Mouse (Mus musculus) cerebellum, adult (tissue): Measurements from ENCODE around the gene Thegl.

Experiments
- ATAC-seq: cut with Nextera tagmentation; 2 replicates; pipeline ENCODE4 v1.9.2; 2017; ENCODE audit warnings: mild to moderate bottlenecking, moderate library complexity, mixed read lengths; ENCODE audit not compliant: insufficient number of reproducible peaks, low FRiP score, low TSS enrichment

Gene Thegl

GRCm38 (mm10) chr5:77039391-77039790 lies 23.6 kb downstream of the Thegl start:
- ATAC-seq = no peak

DNA sequence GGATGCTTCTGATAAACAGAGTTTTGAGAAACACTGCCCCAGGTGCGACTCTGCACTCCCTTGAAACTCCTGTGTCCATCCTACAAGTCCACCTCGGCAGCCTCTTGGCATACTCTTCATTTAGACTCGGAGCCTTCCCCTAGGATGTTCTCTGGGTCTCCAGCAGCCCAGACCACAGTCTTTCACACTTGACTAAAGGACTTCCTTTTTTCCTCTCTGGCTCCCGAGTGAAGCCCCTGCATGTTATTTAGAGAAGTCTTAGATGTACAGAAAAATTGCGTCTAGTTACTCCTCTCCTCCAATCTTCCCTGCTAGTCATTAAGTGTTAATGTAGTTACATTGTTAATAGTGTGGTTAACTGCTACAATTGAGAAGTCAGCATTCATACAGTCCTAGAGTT lies 28.5 kb downstream of the Thegl start:
- no peak for ATAC-seq

GRCm38 (mm10) chr5:77052616-77053015 lies 36.8 kb downstream of the Thegl start:
- ATAC-seq = no peak

- ATAC-seq = no peak
Measured at GRCm38 (mm10) chr5:77056881-77057440, 41.1 kb downstream of the Thegl start.

GRCm38 (mm10) chr5:77060363-77060762 lies 44.5 kb downstream of the Thegl start:
- ATAC-seq = no peak

DNA sequence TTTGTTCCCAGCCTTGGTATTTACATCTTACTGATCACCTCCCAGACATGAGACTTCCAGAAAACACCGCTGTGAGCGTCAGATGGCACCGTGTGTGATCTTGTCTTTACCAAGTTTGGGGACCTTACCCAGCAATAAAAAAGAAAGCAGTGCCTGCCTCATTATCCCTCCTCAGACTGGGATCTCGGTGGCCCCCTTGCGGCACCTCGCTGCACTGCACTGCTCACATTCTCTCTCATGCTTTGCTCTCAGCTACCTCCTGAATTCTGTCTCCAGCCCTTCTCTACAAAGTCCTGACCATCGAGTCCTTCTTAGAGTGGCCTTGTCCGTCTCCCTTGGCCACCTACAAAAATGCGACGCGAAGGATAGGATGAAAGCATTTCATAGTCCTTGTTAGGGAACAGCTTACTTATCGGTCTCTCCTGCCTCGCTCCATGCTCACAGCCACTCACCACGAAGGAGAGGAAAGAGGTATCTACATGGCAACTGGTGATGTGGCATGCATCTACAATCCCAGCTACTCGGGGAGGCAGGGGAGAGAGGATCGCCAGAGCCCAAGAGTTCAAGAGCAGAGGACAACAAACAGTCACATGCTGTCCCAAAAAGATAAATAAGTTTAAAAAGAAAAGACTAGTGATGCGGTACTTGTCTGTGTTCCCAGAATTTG lies 45.7 kb downstream of the Thegl start:
- 0 out of 2 replicates have a peak, but pooled peaks have one; percentile 37 for ATAC-seq

- ATAC-seq = no peak
Measured at GRCm38 (mm10) chr5:77067321-77067720, 51.5 kb downstream of the Thegl start.

- no peak for ATAC-seq
Measured at GRCm38 (mm10) chr5:77070987-77071386, 55.2 kb downstream of the Thegl start.

DNA sequence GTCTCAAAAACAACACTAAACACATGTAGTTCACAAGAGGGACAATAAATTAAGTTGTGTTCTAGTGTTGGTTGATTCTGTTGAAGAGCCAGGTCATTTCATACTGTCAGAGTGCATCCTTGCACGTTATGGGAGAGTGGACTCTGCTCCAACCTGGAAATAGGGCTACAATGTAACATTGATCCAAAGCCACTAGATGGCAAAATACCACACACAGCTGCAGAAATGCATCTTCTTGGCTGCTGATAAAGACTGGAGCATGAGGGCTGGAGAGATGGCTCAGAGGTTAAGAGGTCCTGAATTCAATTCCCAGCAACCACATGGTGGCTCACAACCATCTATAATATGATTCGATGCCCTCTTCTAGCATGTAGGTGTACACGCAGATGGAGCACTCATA lies 55.8 kb downstream of the Thegl start:
- ATAC-seq = no peak

GRCm38 (mm10) chr5:77073794-77074193 lies 58.0 kb downstream of the Thegl start:
- ATAC-seq = no peak

DNA sequence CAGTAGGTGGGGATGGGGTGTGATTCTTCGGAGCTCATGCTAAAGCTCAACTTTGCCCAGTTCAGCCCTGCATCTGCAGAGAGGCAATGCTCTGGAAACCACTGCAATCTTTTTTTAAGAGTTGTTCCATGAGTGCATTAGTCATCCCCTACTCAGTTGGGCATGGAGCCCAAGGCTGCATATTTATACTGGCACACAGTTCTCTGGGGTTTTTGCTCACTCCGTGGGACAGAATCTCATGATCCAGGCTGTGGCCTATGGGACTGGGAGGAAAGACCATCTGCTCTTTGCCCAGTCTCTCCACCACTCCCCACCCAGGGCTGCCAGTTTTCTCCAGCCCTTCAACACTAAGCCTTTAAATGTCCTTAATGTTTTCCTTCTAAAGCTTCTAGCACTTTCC lies 59.1 kb downstream of the Thegl start:
- ATAC-seq = no peak

GRCm38 (mm10) chr5:77075951-77076350 lies 60.1 kb downstream of the Thegl start:
- no peak for ATAC-seq

- ATAC-seq = no peak
Measured at GRCm38 (mm10) chr5:77080761-77081160, 64.9 kb downstream of the Thegl start.

- no peak for ATAC-seq
Measured at GRCm38 (mm10) chr5:77082735-77083134, 66.9 kb downstream of the Thegl start.

DNA sequence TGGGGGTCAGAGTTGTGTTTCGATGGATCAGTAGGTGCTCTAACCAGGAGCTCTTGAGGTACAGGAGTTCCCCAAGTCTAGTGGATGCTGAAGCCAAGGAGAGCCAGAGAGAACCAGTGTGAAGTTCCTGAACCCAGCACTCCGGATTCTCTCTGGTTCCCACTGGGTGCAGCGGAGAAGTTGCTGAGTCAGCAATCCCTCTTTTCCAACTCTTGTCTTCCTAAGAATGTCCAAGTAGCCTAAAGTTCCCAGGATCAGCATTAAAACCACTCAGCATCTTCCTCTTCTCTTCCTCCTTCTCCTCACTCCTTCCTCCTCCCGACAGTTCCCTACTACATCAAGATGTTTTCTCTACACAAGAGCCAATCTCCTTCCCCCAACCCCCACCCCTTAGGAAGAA lies 68.6 kb downstream of the Thegl start:
- ATAC-seq = no peak

DNA sequence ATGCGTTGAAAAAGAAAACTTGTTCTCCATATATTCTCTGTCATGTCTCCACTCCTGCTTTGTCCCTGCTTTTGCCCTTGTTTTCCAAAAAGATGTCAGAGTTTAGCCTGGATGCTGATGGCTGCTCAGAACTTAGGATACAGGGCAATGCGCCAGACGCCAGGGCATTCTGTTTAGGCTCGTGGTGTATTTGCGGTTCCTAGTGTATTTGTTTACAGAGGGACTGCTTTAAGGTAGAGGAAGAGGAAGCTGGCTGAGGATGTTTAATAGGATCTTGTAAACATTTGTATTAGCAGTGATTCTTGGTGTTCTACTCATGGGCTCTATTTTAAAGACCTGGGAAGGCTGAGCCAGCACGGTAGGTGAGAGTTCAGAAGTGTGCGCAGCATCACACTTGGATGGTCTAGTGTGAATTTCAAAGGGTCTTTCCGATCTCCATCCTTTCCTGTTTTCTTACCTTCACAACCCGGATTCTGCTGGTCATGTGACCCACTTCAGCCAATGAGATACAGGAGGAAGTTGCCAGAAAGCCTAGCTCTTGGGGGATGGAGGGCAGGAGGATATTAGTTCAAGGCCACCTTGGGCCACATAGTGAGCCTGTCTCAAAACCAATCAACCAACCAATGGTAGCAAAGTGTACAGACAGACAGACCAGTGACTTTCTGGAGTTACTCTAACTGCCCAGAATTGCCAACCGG lies 70.1 kb downstream of the Thegl start:
- no peak for ATAC-seq

DNA sequence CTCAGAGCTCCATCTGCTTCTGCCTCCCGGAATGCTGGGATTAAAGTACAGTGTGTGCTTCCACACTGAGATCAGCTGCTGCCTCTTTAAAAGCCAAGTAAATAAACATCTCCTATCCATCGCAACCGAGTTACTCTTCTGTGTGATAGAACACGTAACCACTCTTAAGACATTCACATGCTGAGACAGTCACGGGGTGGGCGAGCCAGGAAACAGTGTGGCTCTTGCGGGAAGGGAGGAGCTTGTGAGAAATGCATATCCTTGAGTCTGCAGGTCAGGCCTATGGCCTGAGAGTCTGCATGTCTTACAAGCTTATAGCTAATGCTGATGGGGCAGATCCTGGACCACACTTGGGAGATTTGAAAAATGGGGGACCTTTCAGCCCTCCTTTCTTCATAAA lies 70.7 kb downstream of the Thegl start:
- ATAC-seq = no peak

- no peak for ATAC-seq
Measured at GRCm38 (mm10) chr5:77087122-77087521, 71.3 kb downstream of the Thegl start.

GRCm38 (mm10) chr5:77089294-77089693 lies 73.5 kb downstream of the Thegl start:
- no peak for ATAC-seq

- no peak for ATAC-seq
Measured at GRCm38 (mm10) chr5:77089901-77090300, 74.1 kb downstream of the Thegl start.

GRCm38 (mm10) chr5:77090521-77091096 lies 74.8 kb downstream of the Thegl start:
- ATAC-seq = no peak
